Mouse (Mus musculus): ENCODE results near the gene Cyfip1. TPM values are rescaled to one million over a fixed set of nuclear protein-coding genes. Genes with fewer than 3 reads are reported as not detected.

Cyfip1 gene
- polyA plus RNA-seq, 1 experiment from 2014 or later = 102 TPM

- 84% methylated on average over 6 of the region's 6 CpGs for WGBS
- no peak for DNase-seq (ENCODE audit: low spot score)
- no peak overlapping the region for H3K4me3 ChIP-seq (ENCODE audit: low read depth, low read length)
- H3K9ac ChIP-seq (ENCODE audit: low read length) = no peak overlapping the region
- H3K4me2 ChIP-seq (ENCODE audit: low read length) = no peak overlapping the region
- H3K27me3 ChIP-seq (replicated peaks; ENCODE audit: control insufficient read depth, insufficient read depth, low read length) = no peaks in the 10 kb centered on the region
- no peak for ATAC-seq (replicated peaks; ENCODE audit: low FRiP score, low TSS enrichment, low read depth)
- no peaks in the 10 kb centered on the region for H3K4me1 ChIP-seq (replicated peaks; ENCODE audit: control insufficient read depth, insufficient read depth, low read length)
- H3K9me3 ChIP-seq (ENCODE audit: control insufficient read depth, low read length) = no peaks in the 10 kb centered on the region
- no peak overlapping the region for H3K27ac ChIP-seq (ENCODE audit: low read depth)
- peaks cover 37% of the 10 kb centered on the region for H3K36me3 ChIP-seq (ENCODE audit: control insufficient read depth, insufficient read depth, low read length)
These were observed 28.9 kb downstream of the Cyfip1 start for GRCm38 (mm10) chr7:55870340-55871020.

GRCm38 (mm10) chr7:55871476-55871875 is 29.9 kb downstream of the Cyfip1 start:
- H3K9me3 ChIP-seq (ENCODE audit: control insufficient read depth, low read length) = no peaks in the 10 kb centered on the region

GRCm38 (mm10) chr7:55874703-55875102 is 33.2 kb downstream of the Cyfip1 start:
- Histone ChIP-seq H3K27me3 (replicated peaks; ENCODE audit: control insufficient read depth, insufficient read depth, low read length) (no peaks in the 10 kb centered on the region), H3K9me3 (ENCODE audit: control insufficient read depth, low read length) (no peaks in the 10 kb centered on the region), H3K4me3 (ENCODE audit: low read depth, low read length) (no peak overlapping the region), H3K9ac (ENCODE audit: low read length) (no peak overlapping the region), H3K4me2 (ENCODE audit: low read length) (no peak overlapping the region), H3K27ac (ENCODE audit: low read depth) (no peak overlapping the region), H3K4me1 (replicated peaks; ENCODE audit: control insufficient read depth, insufficient read depth, low read length) (no peaks in the 10 kb centered on the region), H3K36me3 (ENCODE audit: control insufficient read depth, insufficient read depth, low read length) (peaks cover 79% of the 10 kb centered on the region)
- WGBS = 90% methylated on average over 7 of the region's 7 CpGs
- DNase-seq (ENCODE audit: low spot score) (no peak), ATAC-seq (replicated peaks; ENCODE audit: low FRiP score, low TSS enrichment, low read depth) (no peak)

More at GRCm38 (mm10) chr7:55871476-55871875, 29.9 kb downstream of the Cyfip1 start:
- H3K4me3 ChIP-seq (ENCODE audit: low read depth, low read length) = no peak overlapping the region
- DNase-seq (ENCODE audit: low spot score) (no peak), ATAC-seq (replicated peaks; ENCODE audit: low FRiP score, low TSS enrichment, low read depth) (no peak)
- H3K27ac ChIP-seq (ENCODE audit: low read depth) = no peak overlapping the region
- H3K4me1 ChIP-seq (replicated peaks; ENCODE audit: control insufficient read depth, insufficient read depth, low read length) = no peaks in the 10 kb centered on the region
- H3K36me3 ChIP-seq (ENCODE audit: control insufficient read depth, insufficient read depth, low read length) = peaks cover 47% of the 10 kb centered on the region
- no peaks in the 10 kb centered on the region for H3K27me3 ChIP-seq (replicated peaks; ENCODE audit: control insufficient read depth, insufficient read depth, low read length)
- no peak overlapping the region for H3K4me2 ChIP-seq (ENCODE audit: low read length)
- no peak overlapping the region for H3K9ac ChIP-seq (ENCODE audit: low read length)
- WGBS = 87% methylated on average over 5 of the region's 5 CpGs

- WGBS = 84% methylated on average over 10 of the region's 10 CpGs
- ATAC-seq (replicated peaks; ENCODE audit: low FRiP score, low TSS enrichment, low read depth) (no peak), DNase-seq (ENCODE audit: low spot score) (no peak)
- Histone ChIP-seq H3K36me3 (ENCODE audit: control insufficient read depth, insufficient read depth, low read length) (peaks cover 92% of the 10 kb centered on the region), H3K9ac (ENCODE audit: low read length) (no peak overlapping the region), H3K4me2 (ENCODE audit: low read length) (no peak overlapping the region), H3K27ac (ENCODE audit: low read depth) (no peak overlapping the region), H3K4me1 (replicated peaks; ENCODE audit: control insufficient read depth, insufficient read depth, low read length) (no peaks in the 10 kb centered on the region), H3K9me3 (ENCODE audit: control insufficient read depth, low read length) (no peaks in the 10 kb centered on the region), H3K27me3 (replicated peaks; ENCODE audit: control insufficient read depth, insufficient read depth, low read length) (no peaks in the 10 kb centered on the region), H3K4me3 (ENCODE audit: low read depth, low read length) (no peak overlapping the region)
These were observed 36.2 kb downstream of the Cyfip1 start for GRCm38 (mm10) chr7:55877721-55878120.

GRCm38 (mm10) chr7:55880882-55881281 is 39.3 kb downstream of the Cyfip1 start:
- DNase-seq (ENCODE audit: low spot score) = no peak
- no peak overlapping the region for H3K27ac ChIP-seq (ENCODE audit: low read depth)
- H3K4me1 ChIP-seq (replicated peaks; ENCODE audit: control insufficient read depth, insufficient read depth, low read length) = no peaks in the 10 kb centered on the region
- WGBS = 87% methylated on average over 9 of the region's 9 CpGs
- H3K27me3 ChIP-seq (replicated peaks; ENCODE audit: control insufficient read depth, insufficient read depth, low read length) = no peaks in the 10 kb centered on the region
- H3K9ac ChIP-seq (ENCODE audit: low read length) = no peak overlapping the region
- peaks cover 80% of the 10 kb centered on the region for H3K36me3 ChIP-seq (ENCODE audit: control insufficient read depth, insufficient read depth, low read length)
- H3K4me3 ChIP-seq (ENCODE audit: low read depth, low read length) = no peak overlapping the region
- H3K4me2 ChIP-seq (ENCODE audit: low read length) = no peak overlapping the region
- H3K9me3 ChIP-seq (ENCODE audit: control insufficient read depth, low read length) = no peaks in the 10 kb centered on the region
- no peak for ATAC-seq (replicated peaks; ENCODE audit: low FRiP score, low TSS enrichment, low read depth)

- H3K9ac ChIP-seq (ENCODE audit: low read length) = no peak overlapping the region
- WGBS = 86% methylated on average over 4 of the region's 4 CpGs
- ATAC-seq (replicated peaks; ENCODE audit: low FRiP score, low TSS enrichment, low read depth) = no peak
- no peaks in the 10 kb centered on the region for H3K27me3 ChIP-seq (replicated peaks; ENCODE audit: control insufficient read depth, insufficient read depth, low read length)
- no peak overlapping the region for H3K4me2 ChIP-seq (ENCODE audit: low read length)
- peaks cover 78% of the 10 kb centered on the region for H3K36me3 ChIP-seq (ENCODE audit: control insufficient read depth, insufficient read depth, low read length)
- no peaks in the 10 kb centered on the region for H3K9me3 ChIP-seq (ENCODE audit: control insufficient read depth, low read length)
- DNase-seq (ENCODE audit: low spot score) = no peak
- H3K27ac ChIP-seq (ENCODE audit: low read depth) = no peak overlapping the region
- no peak overlapping the region for H3K4me3 ChIP-seq (ENCODE audit: low read depth, low read length)
- H3K4me1 ChIP-seq (replicated peaks; ENCODE audit: control insufficient read depth, insufficient read depth, low read length) = no peaks in the 10 kb centered on the region
These were observed 47.1 kb downstream of the Cyfip1 start for GRCm38 (mm10) chr7:55888603-55889002.

GRCm38 (mm10) chr7:55889996-55890395 is 48.5 kb downstream of the Cyfip1 start:
- Histone ChIP-seq H3K36me3 (ENCODE audit: control insufficient read depth, insufficient read depth, low read length) (peaks cover 78% of the 10 kb centered on the region), H3K4me1 (replicated peaks; ENCODE audit: control insufficient read depth, insufficient read depth, low read length) (no peaks in the 10 kb centered on the region), H3K9ac (ENCODE audit: low read length) (no peak overlapping the region), H3K27ac (ENCODE audit: low read depth) (no peak overlapping the region), H3K27me3 (replicated peaks; ENCODE audit: control insufficient read depth, insufficient read depth, low read length) (no peaks in the 10 kb centered on the region), H3K4me3 (ENCODE audit: low read depth, low read length) (no peak overlapping the region), H3K4me2 (ENCODE audit: low read length) (no peak overlapping the region), H3K9me3 (ENCODE audit: control insufficient read depth, low read length) (no peaks in the 10 kb centered on the region)
- ATAC-seq (replicated peaks; ENCODE audit: low FRiP score, low TSS enrichment, low read depth) (no peak), DNase-seq (ENCODE audit: low spot score) (no peak)
- 88% methylated on average over 4 of the region's 4 CpGs for WGBS

- ATAC-seq (replicated peaks; ENCODE audit: low FRiP score, low TSS enrichment, low read depth) (no peak), DNase-seq (ENCODE audit: low spot score) (no peak)
- no peak overlapping the region for H3K4me2 ChIP-seq (ENCODE audit: low read length)
- H3K36me3 ChIP-seq (ENCODE audit: control insufficient read depth, insufficient read depth, low read length) = peaks cover 78% of the 10 kb centered on the region
- H3K9me3 ChIP-seq (ENCODE audit: control insufficient read depth, low read length) = no peaks in the 10 kb centered on the region
- no peak overlapping the region for H3K27ac ChIP-seq (ENCODE audit: low read depth)
- H3K4me1 ChIP-seq (replicated peaks; ENCODE audit: control insufficient read depth, insufficient read depth, low read length) = no peaks in the 10 kb centered on the region
- no peak overlapping the region for H3K9ac ChIP-seq (ENCODE audit: low read length)
- H3K27me3 ChIP-seq (replicated peaks; ENCODE audit: control insufficient read depth, insufficient read depth, low read length) = no peaks in the 10 kb centered on the region
- no peak overlapping the region for H3K4me3 ChIP-seq (ENCODE audit: low read depth, low read length)
These were observed 49.2 kb downstream of the Cyfip1 start for GRCm38 (mm10) chr7:55890731-55891130.

GRCm38 (mm10) chr7:55891797-55892196 is 50.3 kb downstream of the Cyfip1 start:
- H3K4me3 ChIP-seq (ENCODE audit: low read depth, low read length) = no peak overlapping the region
- H3K4me1 ChIP-seq (replicated peaks; ENCODE audit: control insufficient read depth, insufficient read depth, low read length) = no peaks in the 10 kb centered on the region
- H3K4me2 ChIP-seq (ENCODE audit: low read length) = no peak overlapping the region
- H3K27me3 ChIP-seq (replicated peaks; ENCODE audit: control insufficient read depth, insufficient read depth, low read length) = no peaks in the 10 kb centered on the region
- H3K27ac ChIP-seq (ENCODE audit: low read depth) = no peak overlapping the region
- H3K36me3 ChIP-seq (ENCODE audit: control insufficient read depth, insufficient read depth, low read length) = peaks cover 80% of the 10 kb centered on the region
- no peak overlapping the region for H3K9ac ChIP-seq (ENCODE audit: low read length)
- ATAC-seq (replicated peaks; ENCODE audit: low FRiP score, low TSS enrichment, low read depth) (no peak), DNase-seq (ENCODE audit: low spot score) (no peak)
- WGBS = 89% methylated on average over 11 of the region's 11 CpGs
- no peaks in the 10 kb centered on the region for H3K9me3 ChIP-seq (ENCODE audit: control insufficient read depth, low read length)

Measured in intestine, embryonic 14.5 days (tissue).